Mouse (Mus musculus): Measurements from ENCODE around the gene Tifa. TPM values are rescaled to one million over a fixed set of nuclear protein-coding genes. Genes with fewer than 3 reads are reported as not detected.
A peak's percentile ranks its signal among the peaks of the same experiment; 100 is the strongest.
"Not testable (repeated sequence)": the region's sequence is repeated elsewhere in the genome, so short reads cannot be mapped to it uniquely, and the experiment has no call there.

The Tifa gene
- polyA plus RNA-seq, 1 experiment from 2014 or later, result 3.3 TPM

- Histone ChIP-seq H3K4me3 (no peak overlapping the region), H3K9me3 (no peaks in the 10 kb centered on the region), H3K4me1 (0 out of 2 replicates have a peak, but pooled peaks cover 5% of the 10 kb centered on the region), H3K4me2 (no peak overlapping the region), H3K9ac (no peak overlapping the region), H3K36me3 (replicated peaks) (no peaks in the 10 kb centered on the region), H3K27me3 (replicated peaks) (peaks cover 70% of the 10 kb centered on the region), H3K27ac (no peak overlapping the region)
- 16% methylated on average over 8 of the region's 8 CpGs for WGBS
- ATAC-seq (replicated peaks), result no peak
Measured at GRCm38 (mm10) chr3:127759212-127759611, 30.4 kb upstream of the Tifa start.

- peaks cover 42% of the 10 kb centered on the region for H3K27me3 ChIP-seq (replicated peaks)
- no peak for ATAC-seq (replicated peaks)
- WGBS, result 65% methylated on average over 8 of the region's 8 CpGs
- H3K9me3 ChIP-seq, result no peaks in the 10 kb centered on the region
- H3K36me3 ChIP-seq (replicated peaks), result no peaks in the 10 kb centered on the region
- no peak overlapping the region for H3K9ac ChIP-seq
- no peak overlapping the region for H3K4me3 ChIP-seq
- H3K4me2 ChIP-seq, result no peak overlapping the region
- H3K27ac ChIP-seq, result no peak overlapping the region
- H3K4me1 ChIP-seq, result 0 out of 2 replicates have a peak, but pooled peaks cover 5% of the 10 kb centered on the region
Measured at GRCm38 (mm10) chr3:127762403-127762802, 27.2 kb upstream of the Tifa start.

GRCm38 (mm10) chr3:127763076-127763612, 26.5 kb upstream of the Tifa start:
- 0 out of 2 replicates have a peak, but pooled peaks cover 5% of the 10 kb centered on the region for H3K4me1 ChIP-seq
- H3K9ac ChIP-seq, result no peak overlapping the region
- WGBS, result 26% methylated on average over 7 of the region's 7 CpGs
- peaks cover 39% of the 10 kb centered on the region for H3K27me3 ChIP-seq (replicated peaks)
- no peak overlapping the region for H3K4me3 ChIP-seq
- no peaks in the 10 kb centered on the region for H3K9me3 ChIP-seq
- no peak for ATAC-seq (replicated peaks)
- no peaks in the 10 kb centered on the region for H3K36me3 ChIP-seq (replicated peaks)
- H3K27ac ChIP-seq, result no peak overlapping the region
- H3K4me2 ChIP-seq, result no peak overlapping the region

- 59% methylated on average over 5 of the region's 5 CpGs for WGBS
- Histone ChIP-seq H3K4me3 (no peak overlapping the region), H3K27ac (no peak overlapping the region), H3K27me3 (replicated peaks) (peaks cover 30% of the 10 kb centered on the region), H3K4me1 (no peaks in the 10 kb centered on the region), H3K4me2 (no peak overlapping the region), H3K9me3 (no peaks in the 10 kb centered on the region), H3K36me3 (replicated peaks) (no peaks in the 10 kb centered on the region), H3K9ac (no peak overlapping the region)
- ATAC-seq (replicated peaks), result no peak
Measured at GRCm38 (mm10) chr3:127764541-127764940, 25.1 kb upstream of the Tifa start.

- no peak for ATAC-seq (replicated peaks)
- Histone ChIP-seq H3K36me3 (replicated peaks) (no peaks in the 10 kb centered on the region), H3K9ac (no peak overlapping the region), H3K9me3 (no peaks in the 10 kb centered on the region), H3K4me1 (no peaks in the 10 kb centered on the region), H3K4me3 (no peak overlapping the region), H3K27me3 (replicated peaks) (peaks cover 19% of the 10 kb centered on the region), H3K4me2 (no peak overlapping the region), H3K27ac (no peak overlapping the region)
- WGBS, result 83% methylated on average over 3 of the region's 3 CpGs
Measured at GRCm38 (mm10) chr3:127765971-127766370, 23.6 kb upstream of the Tifa start.

- Histone ChIP-seq H3K9ac (no peak overlapping the region), H3K4me3 (no peak overlapping the region), H3K4me2 (no peak overlapping the region), H3K36me3 (replicated peaks) (no peaks in the 10 kb centered on the region), H3K27me3 (replicated peaks) (peaks cover under 1% of the 10 kb centered on the region; the same call in 1 of the 2 replicates), H3K9me3 (no peaks in the 10 kb centered on the region), H3K27ac (no peak overlapping the region), H3K4me1 (no peaks in the 10 kb centered on the region)
- 91% methylated on average over 11 of the region's 11 CpGs for WGBS
- ATAC-seq (replicated peaks), result no peak
Measured at GRCm38 (mm10) chr3:127769146-127769545, 20.5 kb upstream of the Tifa start.

- Histone ChIP-seq H3K4me2 (peak within 1 kb of the TSS; percentile 50), H3K4me1 (no peaks in the 10 kb centered on the region), H3K36me3 (replicated peaks) (no peaks in the 10 kb centered on the region), H3K4me3 (peak within 1 kb of the TSS; percentile 28), H3K27me3 (replicated peaks) (peaks cover 8% of the 10 kb centered on the region; the same call in 1 of the 2 replicates), H3K27ac (no peak within 1 kb of the TSS), H3K9me3 (no peaks in the 10 kb centered on the region), H3K9ac (no peak within 1 kb of the TSS)
- ATAC-seq (replicated peaks), result no peak
- under 1% methylated on average over 24 of the region's 24 CpGs for WGBS
Measured at GRCm38 (mm10) chr3:127780021-127780644, 9.5 kb upstream of the Tifa start, which contains the start of gene Alpk1. TSS of gene Alpk1 (minus strand) at chr3:127780527.

GRCm38 (mm10) chr3:127780921-127781320, 8.7 kb upstream of the Tifa start:
- Histone ChIP-seq H3K27ac (no peak overlapping the region), H3K9ac (no peak overlapping the region), H3K4me1 (no peaks in the 10 kb centered on the region), H3K36me3 (replicated peaks) (no peaks in the 10 kb centered on the region), H3K27me3 (replicated peaks) (peaks cover 8% of the 10 kb centered on the region; the same call in 1 of the 2 replicates), H3K9me3 (no peaks in the 10 kb centered on the region), H3K4me3 (no peak overlapping the region), H3K4me2 (no peak overlapping the region)
- no peak for ATAC-seq (replicated peaks)
- 94% methylated on average over 9 of the region's 9 CpGs for whole genome bisulfite sequencing

GRCm38 (mm10) chr3:127782921-127783320, 6.7 kb upstream of the Tifa start:
- 92% methylated on average over 6 of the region's 6 CpGs for WGBS
- Histone ChIP-seq H3K27me3 (replicated peaks) (peaks cover 16% of the 10 kb centered on the region), H3K9me3 (no peaks in the 10 kb centered on the region), H3K4me1 (no peaks in the 10 kb centered on the region), H3K4me3 (no peak overlapping the region), H3K4me2 (no peak overlapping the region), H3K36me3 (replicated peaks) (no peaks in the 10 kb centered on the region), H3K9ac (no peak overlapping the region), H3K27ac (no peak overlapping the region)
- no peak for ATAC-seq (replicated peaks)

GRCm38 (mm10) chr3:127783680-127784079, 5.9 kb upstream of the Tifa start:
- H3K27ac ChIP-seq; ATAC-seq (replicated peaks); H3K36me3 ChIP-seq (replicated peaks); H3K4me2 ChIP-seq; H3K9me3 ChIP-seq; H3K4me1 ChIP-seq; H3K9ac ChIP-seq; H3K4me3 ChIP-seq: not testable (repeated sequence)
- WGBS, result 96% methylated on average over 8 of the region's 8 CpGs
- H3K27me3 ChIP-seq (replicated peaks), result peaks cover 22% of the 10 kb centered on the region

GRCm38 (mm10) chr3:127787032-127787431, 2.6 kb upstream of the Tifa start:
- Histone ChIP-seq H3K27ac (no peak overlapping the region), H3K27me3 (replicated peaks) (peaks cover 33% of the 10 kb centered on the region)
- ATAC-seq (replicated peaks), result no peak

GRCm38 (mm10) chr3:127788038-127788437, 1.6 kb upstream of the Tifa start:
- no peaks in the 10 kb centered on the region for H3K9me3 ChIP-seq
- H3K4me1 ChIP-seq, result peaks cover 20% of the 10 kb centered on the region
- H3K4me2 ChIP-seq, result no peak overlapping the region
- no peak overlapping the region for H3K9ac ChIP-seq
- no peak overlapping the region for H3K4me3 ChIP-seq
- ATAC-seq (replicated peaks), result no peak
- no peaks in the 10 kb centered on the region for H3K36me3 ChIP-seq (replicated peaks)
- peaks cover 39% of the 10 kb centered on the region for H3K27me3 ChIP-seq (replicated peaks)
- H3K27ac ChIP-seq, result no peak overlapping the region
- WGBS, result 43% methylated on average over 7 of the region's 7 CpGs

More at GRCm38 (mm10) chr3:127787032-127787431, 2.6 kb upstream of the Tifa start:
- Histone ChIP-seq H3K36me3 (replicated peaks) (no peaks in the 10 kb centered on the region), H3K4me2 (no peak overlapping the region), H3K4me1 (peaks cover 20% of the 10 kb centered on the region), H3K9me3 (no peaks in the 10 kb centered on the region), H3K4me3 (no peak overlapping the region), H3K9ac (no peak overlapping the region)

GRCm38 (mm10) chr3:127788919-127789318, 686 bp upstream of the Tifa start:
- Histone ChIP-seq H3K4me3 (0 out of 2 replicates have a peak overlapping the region, but pooled peaks have one; percentile 52), H3K36me3 (replicated peaks) (no peaks in the 10 kb centered on the region), H3K27ac (no peak overlapping the region), H3K4me1 (peaks cover 20% of the 10 kb centered on the region), H3K27me3 (replicated peaks) (peaks cover 39% of the 10 kb centered on the region), H3K9ac (no peak overlapping the region), H3K9me3 (no peaks in the 10 kb centered on the region), H3K4me2 (peak overlapping the region; percentile 99)
- WGBS, result 18% methylated on average over 8 of the region's 8 CpGs
- no peak for ATAC-seq (replicated peaks)
